Mouse (Mus musculus) neural tube, embryonic 14.5 days (tissue): Measurements from ENCODE around the gene Prss57. TPM values are rescaled to one million over a fixed set of nuclear protein-coding genes. Genes with fewer than 3 reads are reported as not detected.

Experiments
- ATAC-seq: fragments of 200-750 bp; cut with Nextera tagmentation; 2 replicates; pipeline ENCODE4 v1.8.0; 2017; ENCODE audit warnings: low read depth, mild to moderate bottlenecking, moderate TSS enrichment, moderate library complexity
- H3K27ac ChIP-seq: fragments of 300-500 bp; sonication (generic); 2 replicates; pipeline ENCODE4 v1.5.1; 2014; ENCODE audit warnings: low read depth, mild to moderate bottlenecking, control low read depth, low read length, moderate library complexity, mixed read lengths
- H3K27me3 ChIP-seq: fragments of 300-500 bp; sonication (generic); 2 replicates; pipeline ENCODE4 v1.6.1; 2014; ENCODE audit warnings: low read length; ENCODE audit not compliant: control insufficient read depth, insufficient read depth
- H3K36me3 ChIP-seq: fragments of 300-500 bp; sonication (generic); 2 replicates; pipeline ENCODE4 v1.6.1; 2014; ENCODE audit warnings: low read length, mixed read lengths; ENCODE audit not compliant: control insufficient read depth, insufficient read depth
- H3K4me1 ChIP-seq: fragments of 300-500 bp; sonication (generic); 2 replicates; pipeline ENCODE4 v1.6.1; 2014; ENCODE audit warnings: low read length; ENCODE audit not compliant: control insufficient read depth, insufficient read depth
- H3K4me2 ChIP-seq: fragments of 300-500 bp; sonication (generic); 2 replicates; pipeline ENCODE4 v1.6.1; 2014; ENCODE audit warnings: mild to moderate bottlenecking, low read depth, low read length, control low read depth
- H3K4me3 ChIP-seq: fragments of 300-500 bp; sonication (generic); 2 replicates; pipeline ENCODE4 v1.5.1; 2014; ENCODE audit warnings: low read depth, low read length, control low read depth, mixed read lengths
- H3K9ac ChIP-seq: fragments of 300-500 bp; sonication (generic); replicated peaks from 2 replicates; pipeline ENCODE4 v1.6.1; 2014; ENCODE audit warnings: low read depth, mild to moderate bottlenecking, control low read depth, low read length, mixed read lengths
- H3K9me3 ChIP-seq: fragments of 300-500 bp; sonication (generic); 2 replicates; pipeline ENCODE4 v1.6.1; 2016; ENCODE audit warnings: low read length; ENCODE audit not compliant: control insufficient read depth
- WGBS: fragments of 180-500 bp; shearing (Covaris S2); extraction: QIAGEN DNeasy Blood & Tissue Kit; methylation state at CpG from one replicate; pipeline ENCODE4 v1.1.7; 2014; 5-methylcytosine and 5-hydroxymethylcytosine counted together
- polyA plus RNA-seq: library from polyadenylated mRNA; unstranded; fragments of >200 nt; fragmentation: Nextera tagmentation; extraction: Ambion mirVana; gene quantifications from 2 replicates; pipeline ENCODE4 v1.2.1, GENCODE M21; 2014

Prss57 gene
- polyA plus RNA-seq, 1 experiment from 2014 or later = not detected

DNA sequence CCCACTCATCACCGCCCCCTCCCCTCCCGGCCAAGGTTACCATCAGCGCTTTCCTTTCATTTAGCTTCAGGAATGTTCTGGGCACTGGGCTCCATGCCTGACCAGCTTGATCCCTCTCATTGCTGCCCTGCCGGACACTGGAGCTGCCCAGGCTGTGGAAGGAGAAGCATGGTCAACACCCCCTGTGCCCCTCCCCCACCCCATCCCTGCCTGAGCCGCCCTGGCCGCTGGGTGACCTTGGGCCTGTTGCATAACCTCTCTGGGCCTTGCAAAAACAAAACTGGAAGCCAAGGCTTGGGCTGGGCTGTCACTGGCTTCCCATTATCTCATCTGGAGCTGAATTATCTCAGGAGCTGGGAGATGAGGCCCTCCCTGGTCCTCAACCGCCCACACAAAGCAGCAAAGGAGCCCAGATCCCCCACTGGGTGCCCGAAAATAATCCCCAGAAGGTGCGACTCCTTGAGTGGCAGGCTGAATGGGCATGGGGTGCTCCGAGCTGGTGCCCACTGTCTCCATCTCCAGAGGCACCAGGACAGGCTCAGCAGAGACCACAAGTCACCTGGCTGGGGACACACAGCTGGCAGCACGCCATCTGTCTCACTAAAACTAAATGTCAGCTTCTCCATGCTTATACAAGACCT, 11.7 kb upstream of the Prss57 start:
- WGBS = 29% methylated on average over 10 of the region's 11 CpGs
- peaks cover 42% of the 10 kb centered on the region for H3K4me1 ChIP-seq
- no peak overlapping the region for H3K4me2 ChIP-seq
- H3K27me3 ChIP-seq = no peaks in the 10 kb centered on the region
- no peak overlapping the region for H3K4me3 ChIP-seq
- peaks cover 2% of the 10 kb centered on the region; the same call in 1 of the 2 replicates for H3K36me3 ChIP-seq
- peak overlapping the region; percentile 26; the same call in 1 of the 2 replicates for H3K9ac ChIP-seq
- H3K27ac ChIP-seq = peak overlapping the region; percentile 92
- ATAC-seq = no peak
- H3K9me3 ChIP-seq = no peaks in the 10 kb centered on the region

DNA sequence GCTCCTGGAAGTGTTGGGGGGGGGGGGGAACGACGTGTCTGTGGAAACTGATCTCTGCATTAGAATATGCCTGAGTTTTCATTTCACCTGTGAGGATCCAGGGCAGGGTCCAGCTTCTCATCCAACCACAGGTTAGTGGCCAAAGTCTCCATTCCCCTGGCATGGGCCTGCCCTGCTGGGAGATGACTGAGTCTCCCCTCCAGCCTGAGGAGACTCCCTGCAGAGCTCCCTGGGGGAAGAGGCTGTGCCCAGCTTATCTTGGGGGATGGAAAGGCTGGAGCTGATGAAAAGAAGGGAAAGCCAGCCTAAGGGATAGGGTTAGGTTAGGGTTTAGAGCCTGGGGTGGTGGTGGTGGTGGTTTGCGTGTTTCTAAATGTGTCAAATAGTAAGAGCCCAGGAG, 11.1 kb upstream of the Prss57 start:
- peaks cover 48% of the 10 kb centered on the region for H3K4me1 ChIP-seq
- peak overlapping the region; percentile 26; the same call in 1 of the 2 replicates for H3K9ac ChIP-seq
- H3K4me2 ChIP-seq = no peak overlapping the region
- no peak for ATAC-seq
- H3K27me3 ChIP-seq = no peaks in the 10 kb centered on the region
- H3K4me3 ChIP-seq = no peak overlapping the region
- 39% methylated on average over 3 of the region's 3 CpGs for WGBS
- peak overlapping the region; percentile 92 for H3K27ac ChIP-seq
- H3K9me3 ChIP-seq = no peaks in the 10 kb centered on the region
- no peaks in the 10 kb centered on the region for H3K36me3 ChIP-seq

DNA sequence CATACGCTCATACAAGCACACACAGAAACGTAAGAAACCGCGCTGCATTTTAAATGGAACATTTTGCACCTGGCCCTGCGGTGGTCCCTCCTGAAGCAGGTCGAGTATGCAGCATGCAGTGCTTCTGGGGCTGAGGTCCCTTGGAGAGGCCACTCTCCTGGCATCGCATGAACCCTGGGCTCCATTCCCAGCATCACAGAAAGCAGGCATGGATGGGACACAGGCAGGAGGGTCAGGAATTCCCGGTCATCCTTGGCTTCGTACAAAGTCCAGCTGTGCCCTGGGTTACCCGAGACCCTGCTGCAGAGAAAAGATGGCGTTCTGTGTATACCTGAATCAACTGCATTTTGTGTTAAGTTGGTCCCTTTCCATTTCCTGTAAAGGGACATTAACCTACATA, 9.7 kb upstream of the Prss57 start:
- no peak overlapping the region for H3K9ac ChIP-seq
- no peak overlapping the region for H3K4me3 ChIP-seq
- H3K9me3 ChIP-seq = no peaks in the 10 kb centered on the region
- ATAC-seq = no peak
- H3K27ac ChIP-seq = no peak overlapping the region
- no peaks in the 10 kb centered on the region for H3K36me3 ChIP-seq
- H3K27me3 ChIP-seq = no peaks in the 10 kb centered on the region
- 83% methylated on average over 11 of the region's 11 CpGs for WGBS
- H3K4me2 ChIP-seq = no peak overlapping the region
- H3K4me1 ChIP-seq = peaks cover 45% of the 10 kb centered on the region

- Histone ChIP-seq H3K4me2 (no peak overlapping the region), H3K4me1 (peaks cover 36% of the 10 kb centered on the region), H3K36me3 (no peaks in the 10 kb centered on the region), H3K27me3 (no peaks in the 10 kb centered on the region; the same call in 1 of the 2 replicates), H3K9ac (no peak overlapping the region), H3K4me3 (no peak overlapping the region), H3K9me3 (no peaks in the 10 kb centered on the region), H3K27ac (no peak overlapping the region)
- 90% methylated on average over 12 of the region's 12 CpGs for WGBS
- ATAC-seq = no peak
Observed at GRCm38 (mm10) chr10:79798289-79798928, 7.6 kb upstream of the Prss57 start.

- H3K27ac ChIP-seq = peak overlapping the region; percentile 52; the same call in 1 of the 2 replicates
- no peaks in the 10 kb centered on the region; the same call in 1 of the 2 replicates for H3K27me3 ChIP-seq
- no peak for ATAC-seq
- WGBS = 38% methylated on average over 15 of the region's 15 CpGs
- no peaks in the 10 kb centered on the region for H3K9me3 ChIP-seq
- H3K4me3 ChIP-seq = no peak overlapping the region
- H3K36me3 ChIP-seq = no peaks in the 10 kb centered on the region
- peaks cover 25% of the 10 kb centered on the region for H3K4me1 ChIP-seq
- peak overlapping the region; percentile 29; the same call in 1 of the 2 replicates for H3K4me2 ChIP-seq
- H3K9ac ChIP-seq = peak overlapping the region; percentile 44; the same call in 1 of the 2 replicates
Observed at GRCm38 (mm10) chr10:79797326-79797725, 6.6 kb upstream of the Prss57 start.

DNA sequence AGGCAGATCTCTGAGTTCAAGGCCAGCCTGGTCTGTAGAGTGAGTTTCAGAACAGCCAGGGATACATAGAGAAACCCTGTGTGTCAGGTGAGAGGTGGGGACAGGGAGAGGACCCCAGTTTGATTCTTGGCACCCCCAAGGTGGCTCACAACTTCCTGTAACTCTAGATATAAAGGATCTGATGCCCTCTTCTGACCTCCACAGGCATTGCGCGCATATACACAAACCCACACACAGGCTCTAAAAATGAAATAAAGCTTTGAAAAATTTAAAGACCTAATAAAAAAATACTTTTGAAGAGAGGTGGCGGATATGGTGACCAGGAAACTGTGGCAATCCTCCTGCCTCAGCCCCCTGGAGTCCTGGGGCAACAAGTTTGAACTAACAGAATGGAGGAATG, 5.1 kb upstream of the Prss57 start:
- 99% methylated on average over 3 of the region's 3 CpGs for WGBS
- no peak overlapping the region; the same call in 1 of the 2 replicates for H3K4me2 ChIP-seq

GRCm38 (mm10) chr10:79794491-79794931, 3.8 kb upstream of the Prss57 start:
- Histone ChIP-seq H3K4me3 (peak overlapping the region; percentile 85), H3K9me3 (no peaks in the 10 kb centered on the region), H3K27ac (peak overlapping the region; percentile 88), H3K9ac (peak overlapping the region; percentile 97), H3K27me3 (no peaks in the 10 kb centered on the region; the same call in 1 of the 2 replicates), H3K36me3 (no peaks in the 10 kb centered on the region), H3K4me1 (peaks cover 19% of the 10 kb centered on the region), H3K4me2 (peak overlapping the region; percentile 80)
- peak; percentile 6 for ATAC-seq
- WGBS = 5% methylated on average over 10 of the region's 10 CpGs

More for the DNA sequence above, 5.1 kb upstream of the Prss57 start:
- no peak for ATAC-seq
- Histone ChIP-seq H3K4me3 (no peak overlapping the region), H3K9ac (no peak overlapping the region), H3K36me3 (no peaks in the 10 kb centered on the region), H3K27ac (no peak overlapping the region), H3K4me1 (peaks cover 19% of the 10 kb centered on the region), H3K27me3 (no peaks in the 10 kb centered on the region; the same call in 1 of the 2 replicates), H3K9me3 (no peaks in the 10 kb centered on the region)

GRCm38 (mm10) chr10:79793738-79794490, 3.2 kb upstream of the Prss57 start:
- Histone ChIP-seq H3K27me3 (no peaks in the 10 kb centered on the region; the same call in 1 of the 2 replicates), H3K27ac (peak overlapping the region; percentile 88), H3K4me1 (peaks cover 19% of the 10 kb centered on the region), H3K36me3 (no peaks in the 10 kb centered on the region), H3K4me2 (peak overlapping the region; percentile 80), H3K9ac (peak overlapping the region; percentile 97), H3K4me3 (peak overlapping the region; percentile 85), H3K9me3 (no peaks in the 10 kb centered on the region)
- ATAC-seq = peak; percentile 57
- under 1% methylated on average over 38 of the region's 38 CpGs for WGBS
